Mouse (Mus musculus) cerebral cortex, adult 2 months (tissue): ENCODE measurements around the gene Csn1s2b.

Experiments used
- WGBS: fragments of 180-500 bp; shearing (Covaris S2); methylation state at CpG from one replicate; pipeline ENCODE4 v1.1.7; 2018; 5-methylcytosine and 5-hydroxymethylcytosine counted together

Gene Csn1s2b

GRCm38 (mm10) chr5:87807782-87808181, at the start of gene Csn1s2b:
Csn1s2b (plus strand) TSS chr5:87808082.
- WGBS = 76% methylated on average over 2 of the region's 2 CpGs

- 82% methylated on average over 3 of the region's 3 CpGs for WGBS
Measured at GRCm38 (mm10) chr5:87764546-87764945, 43.3 kb upstream of the Csn1s2b start.

GRCm38 (mm10) chr5:87772151-87772550, 35.7 kb upstream of the Csn1s2b start:
- 58% methylated on average over 2 of the region's 2 CpGs for WGBS

- 74% methylated on average over 1 of the region's 1 CpGs for WGBS
Measured at GRCm38 (mm10) chr5:87774267-87774666, 33.6 kb upstream of the Csn1s2b start, which contains the start of gene Csn1s2a. Csn1s2a (plus strand) TSS chr5:87774567.

- WGBS = 50% methylated on average over 4 of the region's 4 CpGs
Measured at GRCm38 (mm10) chr5:87782731-87783130, 25.2 kb upstream of the Csn1s2b start.

- 55% methylated on average over 2 of the region's 2 CpGs for WGBS
Measured at GRCm38 (mm10) chr5:87809253-87809652, 1.4 kb downstream of the Csn1s2b start.

- 63% methylated on average over 1 of the region's 1 CpGs for WGBS
Measured at GRCm38 (mm10) chr5:87825386-87825785, 17.5 kb downstream of the Csn1s2b start, which contains the start of gene Prr27. Prr27 (plus strand) TSS chr5:87825686.

GRCm38 (mm10) chr5:87855136-87855716, 47.3 kb downstream of the Csn1s2b start:
- 46% methylated on average over 3 of the region's 3 CpGs for WGBS

GRCm38 (mm10) chr5:87870084-87870483, 62.2 kb downstream of the Csn1s2b start:
- WGBS = 60% methylated on average over 2 of the region's 2 CpGs

- 48% methylated on average over 4 of the region's 4 CpGs for WGBS
Measured at GRCm38 (mm10) chr5:87871423-87871822, 63.5 kb downstream of the Csn1s2b start.
